Mouse (Mus musculus): ENCODE measurements around the gene Ccdc188. TPM values are rescaled to one million over a fixed set of nuclear protein-coding genes. Genes with fewer than 3 reads are reported as not detected.
"Not testable (repeated sequence)": the region's sequence is repeated elsewhere in the genome, so short reads cannot be mapped to it uniquely, and the experiment has no call there.

The Ccdc188 gene
- total RNA-seq (2017), result not detected in 2 replicates

DNA sequence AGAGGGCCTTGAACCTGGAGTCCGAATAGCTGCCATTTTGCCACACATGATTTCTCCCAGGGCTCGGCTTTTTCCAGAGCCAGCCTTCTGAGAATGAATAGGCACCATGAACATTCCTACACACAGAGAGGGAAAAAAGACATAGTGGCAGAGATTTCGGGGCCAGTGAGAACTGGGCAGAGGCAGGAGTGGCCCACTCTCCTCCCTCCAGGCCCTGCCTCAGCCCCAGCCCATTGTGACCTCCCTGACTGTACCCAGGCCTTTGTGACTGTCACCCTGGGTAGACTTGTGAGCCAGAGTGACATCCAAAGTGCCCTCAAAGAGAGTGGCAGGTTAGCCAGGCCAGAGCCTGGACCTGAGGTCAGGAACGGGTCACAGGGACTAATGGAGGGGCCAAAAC lies at the start of gene Ccdc188:
Ccdc188 (plus strand) TSS at position 301 of the 400 bp plus-strand sequence.
- no peak for ATAC-seq (replicated peaks; ENCODE audit: low read depth, poor library complexity, severe bottlenecking)

DNA sequence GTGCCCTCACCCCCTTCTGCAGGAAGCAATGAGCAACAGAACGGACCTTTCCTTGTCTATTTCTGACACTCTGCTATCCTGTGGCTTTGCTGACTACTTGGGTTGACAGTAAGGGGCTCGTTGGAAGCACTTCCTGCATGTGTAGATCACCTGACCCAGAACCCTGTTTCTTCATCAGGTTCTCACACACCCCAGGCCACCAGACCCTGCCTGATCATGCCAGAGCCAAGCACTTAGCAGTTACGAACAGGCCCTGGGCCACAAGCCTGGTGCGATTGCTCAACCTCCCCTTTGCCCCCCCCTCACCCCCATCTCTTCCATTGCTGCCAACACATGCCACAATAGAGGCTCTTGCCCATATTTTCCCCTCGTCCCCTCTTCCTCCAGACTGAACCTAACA lies 48.5 kb upstream of the Ccdc188 start:
- ATAC-seq (replicated peaks; ENCODE audit: low read depth, poor library complexity, severe bottlenecking), result peak; percentile 84

DNA sequence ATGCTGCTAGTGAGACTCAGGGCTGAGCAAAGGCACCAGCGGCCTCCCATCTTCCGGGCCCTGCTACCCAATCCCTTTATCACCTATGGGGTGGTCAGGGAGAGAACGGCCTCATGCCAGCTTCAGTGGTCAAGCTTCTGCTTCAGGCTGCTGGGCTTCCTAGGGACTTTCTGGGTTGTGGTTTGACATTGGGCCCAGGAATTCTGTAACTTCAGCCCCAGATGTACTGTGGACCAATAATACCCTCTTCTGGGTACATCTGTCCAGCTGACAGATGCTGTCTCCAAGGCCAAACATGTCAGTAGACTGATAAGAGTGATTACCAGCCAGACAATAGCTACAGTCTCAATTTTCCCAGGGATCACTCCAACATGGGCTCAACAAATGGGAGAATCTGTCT lies 47.9 kb upstream of the Ccdc188 start:
- ATAC-seq (replicated peaks; ENCODE audit: low read depth, poor library complexity, severe bottlenecking), result no peak

DNA sequence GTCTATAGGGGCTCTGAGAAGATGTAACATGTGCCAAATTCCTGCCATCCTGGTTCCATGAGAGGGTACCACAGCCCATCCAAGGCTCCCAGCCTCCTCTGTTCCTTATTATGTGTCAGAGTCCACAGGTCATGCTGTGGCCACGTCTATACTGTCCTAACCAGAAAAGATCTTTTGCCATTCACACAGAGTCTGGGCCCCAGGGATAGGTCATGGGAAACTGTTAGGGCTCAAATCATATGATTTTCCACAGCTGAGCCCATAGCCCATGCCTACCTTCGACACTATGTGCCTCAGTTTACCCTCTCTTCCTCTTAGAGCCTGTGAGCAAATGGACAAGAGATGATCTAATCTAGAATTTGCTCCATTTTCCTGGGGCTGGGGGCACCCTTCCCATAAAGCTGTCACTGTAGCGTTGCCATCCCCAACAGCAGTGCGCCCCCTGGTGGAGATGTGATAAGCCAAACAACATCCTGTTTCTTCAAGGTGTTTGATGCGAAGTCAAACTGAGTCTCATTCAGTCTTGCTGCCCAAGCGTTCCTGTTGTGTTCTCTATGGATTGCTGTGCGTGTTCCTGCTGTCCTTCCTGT lies 45.3 kb upstream of the Ccdc188 start:
- ATAC-seq (replicated peaks; ENCODE audit: low read depth, poor library complexity, severe bottlenecking), result peak; percentile 34; the same call in 1 of the 2 replicates

DNA sequence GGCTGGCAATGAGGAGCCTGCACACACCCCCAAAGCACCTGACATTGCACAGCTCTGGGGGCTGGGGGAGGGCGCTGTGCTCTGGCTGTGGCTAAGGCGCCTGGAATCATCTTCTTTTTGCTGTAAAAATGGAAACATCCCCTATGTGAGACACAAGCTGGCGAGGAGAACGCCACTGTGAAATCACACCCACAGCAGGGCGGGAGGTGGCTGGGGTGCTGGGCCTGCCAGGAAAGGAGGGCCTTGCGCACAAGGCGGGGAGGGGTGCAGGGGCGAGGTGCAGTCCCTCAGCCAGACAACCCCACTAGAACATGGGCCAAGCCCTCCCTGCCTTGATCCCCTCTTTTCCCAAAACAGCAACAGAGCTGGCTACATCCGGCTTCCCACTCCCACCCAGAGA lies 44.4 kb upstream of the Ccdc188 start:
- ATAC-seq (replicated peaks; ENCODE audit: low read depth, poor library complexity, severe bottlenecking), result no peak

DNA sequence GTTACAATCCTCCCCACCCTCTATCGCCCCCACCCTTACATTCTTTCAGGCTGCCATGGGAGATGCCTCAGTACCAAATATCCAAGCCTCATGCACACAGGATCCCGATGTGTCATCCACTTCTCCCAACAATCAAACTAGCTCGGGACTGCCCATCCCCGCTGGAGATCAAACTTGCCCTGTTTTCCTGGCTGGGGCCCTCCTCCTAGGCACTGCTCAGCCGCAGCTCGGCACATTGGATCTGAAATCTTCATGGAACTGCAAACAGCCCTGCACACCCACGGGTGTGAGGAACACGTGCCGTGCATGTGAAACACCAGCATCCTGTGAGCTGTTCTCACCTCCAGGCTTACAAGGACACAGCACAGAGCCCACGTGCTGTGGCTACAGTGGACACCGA lies 43.9 kb upstream of the Ccdc188 start:
- ATAC-seq (replicated peaks; ENCODE audit: low read depth, poor library complexity, severe bottlenecking), result no peak

DNA sequence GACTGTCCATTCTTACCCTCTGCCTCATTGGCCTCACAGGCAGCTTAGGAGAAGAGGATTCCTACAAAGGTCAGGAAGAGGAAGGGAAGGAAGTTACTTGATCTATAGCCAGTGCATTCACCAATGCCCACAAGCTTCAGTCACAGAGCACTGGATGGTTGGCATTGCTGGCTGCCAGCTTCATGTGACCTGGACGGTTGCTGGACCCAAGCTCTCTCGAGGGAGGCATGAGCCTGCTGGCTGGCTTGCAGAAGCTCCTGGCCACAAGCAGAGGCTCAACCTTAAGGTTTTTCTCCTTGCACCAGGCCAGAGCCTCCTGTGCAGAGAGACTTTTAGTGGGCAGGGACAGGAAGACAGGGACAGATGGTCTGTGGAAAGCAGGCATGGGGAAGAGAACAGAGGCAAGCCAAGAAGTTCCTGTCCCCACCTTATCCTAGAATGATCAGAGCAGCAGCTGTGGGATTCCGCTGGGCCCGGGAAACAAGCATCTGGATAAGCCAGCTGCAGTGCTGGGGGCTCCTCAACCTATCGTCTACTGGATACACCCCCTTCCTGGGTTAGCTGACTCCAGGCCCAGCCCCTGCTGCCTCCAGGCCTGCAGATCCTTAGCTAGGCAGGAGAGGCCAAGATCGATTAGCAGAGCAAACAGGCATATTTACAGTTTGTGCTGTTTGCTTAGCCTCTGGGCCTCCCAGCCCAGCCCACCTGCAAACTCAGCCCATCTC lies 41.7 kb upstream of the Ccdc188 start:
- ATAC-seq (replicated peaks; ENCODE audit: low read depth, poor library complexity, severe bottlenecking), result peak; percentile 50

DNA sequence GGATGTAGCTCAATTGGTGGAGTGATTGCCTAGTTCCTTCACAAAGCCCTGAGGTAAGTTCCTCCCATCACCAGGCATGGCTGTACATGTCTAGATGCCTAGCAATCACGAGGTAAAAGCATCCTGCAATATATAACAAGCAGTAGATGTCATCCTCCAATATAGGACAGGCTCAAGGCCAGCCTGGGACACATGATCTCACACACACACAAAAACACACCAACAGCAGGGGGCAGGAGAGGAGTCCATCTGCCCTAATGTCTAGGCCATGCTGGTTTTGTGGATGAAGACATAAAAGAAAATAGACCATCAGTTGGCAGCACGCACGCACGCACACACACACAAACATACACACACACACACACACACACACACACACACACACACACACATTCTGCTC lies 40.9 kb upstream of the Ccdc188 start:
- ATAC-seq (replicated peaks; ENCODE audit: low read depth, poor library complexity, severe bottlenecking), result no peak

DNA sequence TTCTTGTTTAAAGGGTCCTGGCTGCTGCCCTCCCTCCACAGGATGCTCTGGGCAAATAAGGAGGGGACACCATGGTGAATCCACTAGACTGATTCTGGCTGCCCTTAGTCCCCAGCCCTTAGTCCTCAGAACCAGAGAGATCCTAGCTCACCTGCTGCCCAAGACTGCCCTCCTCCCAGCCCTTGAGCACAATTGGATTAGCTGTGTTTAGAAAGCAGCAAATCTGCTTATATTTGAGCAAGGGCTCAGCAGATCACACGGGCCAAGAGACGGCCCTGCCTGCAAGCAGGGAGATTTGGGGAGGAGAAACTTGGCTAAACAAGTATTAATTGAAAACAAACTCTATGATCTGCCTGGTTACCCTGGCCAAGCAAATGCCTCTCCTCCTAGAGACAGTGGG lies 38.1 kb upstream of the Ccdc188 start:
- ATAC-seq (replicated peaks; ENCODE audit: low read depth, poor library complexity, severe bottlenecking), result no peak

DNA sequence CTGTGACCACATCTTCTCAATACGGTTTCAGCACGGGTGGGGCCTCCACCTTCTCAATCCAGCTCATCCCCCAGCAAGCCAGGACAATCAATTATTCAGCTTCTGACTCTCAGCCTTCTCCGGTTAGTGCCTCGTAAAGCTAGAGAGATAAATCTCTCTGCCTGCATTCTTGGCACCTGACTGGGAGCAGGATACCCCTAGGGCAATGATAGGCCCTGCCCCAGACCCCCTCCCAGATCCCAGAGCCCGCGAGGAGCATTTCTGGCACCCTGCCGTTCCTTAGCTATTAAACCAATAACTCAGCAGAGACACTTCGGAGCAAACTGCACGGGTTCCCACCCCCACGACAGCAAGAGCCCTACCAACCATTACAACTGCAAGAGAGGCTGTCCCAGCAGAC lies 36.3 kb upstream of the Ccdc188 start:
- no peak for ATAC-seq (replicated peaks; ENCODE audit: low read depth, poor library complexity, severe bottlenecking)

DNA sequence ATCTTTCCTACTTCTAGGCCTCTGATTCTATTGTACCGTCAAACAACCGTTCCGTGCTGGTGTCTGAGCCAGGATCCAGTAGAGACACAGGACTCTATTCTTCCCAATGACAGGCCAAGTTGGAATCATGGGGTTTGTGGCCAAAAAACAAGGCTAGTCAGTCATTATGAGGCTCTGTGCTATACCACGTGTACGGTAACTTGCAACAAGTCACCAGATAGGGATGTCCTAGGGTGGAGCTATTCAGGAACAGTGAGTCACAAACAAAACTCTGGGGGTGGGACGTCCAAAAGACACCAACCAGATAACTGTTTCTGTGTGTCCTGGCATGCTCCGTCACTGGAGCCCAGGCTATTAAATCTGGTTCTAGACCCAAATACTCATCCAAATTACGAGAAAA lies 34.9 kb upstream of the Ccdc188 start:
- no peak for ATAC-seq (replicated peaks; ENCODE audit: low read depth, poor library complexity, severe bottlenecking)

DNA sequence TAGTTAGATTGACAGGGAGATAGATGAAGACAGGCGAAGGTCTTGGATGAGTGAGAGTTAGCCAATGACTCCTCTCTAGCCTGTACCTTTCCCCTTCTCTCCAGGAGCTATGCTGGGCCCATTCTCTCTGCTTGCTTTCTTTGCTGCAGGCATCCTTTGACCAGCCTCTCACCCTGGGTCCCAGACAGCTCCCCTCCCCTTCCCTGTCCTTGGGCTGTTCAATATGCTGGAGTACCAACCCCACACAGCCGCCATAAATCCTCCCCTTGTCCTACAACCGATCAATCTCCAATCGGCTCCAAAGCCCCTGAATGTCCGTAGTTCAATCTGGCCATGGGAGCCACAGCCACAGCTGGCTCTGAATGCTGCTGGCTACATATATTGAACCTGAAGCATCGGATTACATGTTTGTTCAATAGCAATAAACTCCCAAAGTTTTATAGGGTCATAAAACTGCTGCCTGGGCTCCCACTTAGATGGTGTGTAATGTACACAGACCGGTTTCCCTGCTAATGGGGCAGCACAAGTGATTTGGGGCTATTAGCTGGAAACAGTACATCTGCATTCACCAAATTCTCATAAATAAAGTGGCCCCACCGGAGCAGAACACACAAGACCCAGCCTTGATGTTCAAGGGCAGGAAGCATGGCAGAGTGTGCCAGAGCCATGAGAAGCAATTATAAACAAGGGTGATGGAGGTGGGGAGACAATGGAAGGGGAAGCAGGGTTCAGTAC lies 31.8 kb upstream of the Ccdc188 start:
- no peak for ATAC-seq (replicated peaks; ENCODE audit: low read depth, poor library complexity, severe bottlenecking)

DNA sequence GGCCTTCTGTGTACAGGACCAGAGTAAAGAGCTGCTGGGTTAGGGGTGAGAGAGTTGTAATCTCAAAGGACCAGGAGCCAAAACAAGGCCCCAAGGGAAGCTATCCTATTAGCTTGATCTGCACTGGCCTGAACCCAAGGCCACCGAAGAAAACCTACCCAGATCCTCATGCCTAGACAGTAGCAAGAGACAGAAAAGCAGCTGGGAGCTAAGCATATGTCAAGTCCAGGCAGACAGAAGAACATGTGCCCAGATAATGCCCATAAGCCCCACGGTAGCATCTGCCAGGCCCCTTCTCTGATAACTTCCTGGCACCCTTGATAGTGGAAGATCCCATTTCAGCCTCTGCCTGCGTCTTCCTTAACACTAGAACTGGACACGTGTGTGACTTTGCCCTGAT lies 30.9 kb upstream of the Ccdc188 start:
- no peak for ATAC-seq (replicated peaks; ENCODE audit: low read depth, poor library complexity, severe bottlenecking)

DNA sequence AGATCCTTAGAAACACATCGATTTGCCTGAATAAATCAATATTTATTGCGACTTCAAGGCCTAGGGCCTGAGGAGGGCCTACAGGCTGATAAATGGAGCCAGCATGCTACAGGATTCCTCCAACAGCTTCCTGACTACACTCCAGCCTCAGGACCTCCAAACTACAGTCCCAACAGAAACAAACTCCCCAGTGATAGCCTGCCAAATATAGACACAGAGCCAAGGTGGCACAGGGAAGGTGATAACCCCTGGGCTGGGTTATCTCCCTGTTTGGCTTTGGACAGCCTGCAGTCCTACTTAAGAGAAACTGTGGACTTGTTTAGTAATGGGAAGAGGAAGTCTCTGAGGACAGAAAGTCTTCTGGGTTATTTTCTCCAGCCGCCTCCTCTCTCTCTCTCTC lies 30.5 kb upstream of the Ccdc188 start:
- ATAC-seq (replicated peaks; ENCODE audit: low read depth, poor library complexity, severe bottlenecking), result no peak

DNA sequence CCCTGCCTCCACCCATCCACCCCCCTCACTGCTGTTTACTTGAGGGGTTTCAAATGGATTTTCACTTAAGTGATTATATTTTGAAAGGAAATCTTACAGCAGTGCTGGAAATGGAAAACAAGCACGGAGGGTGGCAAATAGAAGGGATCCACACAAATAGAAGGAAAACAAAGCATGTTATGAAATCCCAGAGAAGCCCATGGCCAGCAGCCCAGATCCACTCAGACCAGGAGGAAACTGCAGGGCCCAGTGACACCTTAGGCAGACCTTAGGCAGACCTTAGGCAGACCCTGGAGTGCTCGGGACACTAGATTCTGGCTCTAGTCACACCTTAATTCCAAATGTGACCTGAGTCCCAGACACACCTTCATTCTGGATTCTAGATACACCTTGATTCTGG lies 26.7 kb upstream of the Ccdc188 start:
- no peak for ATAC-seq (replicated peaks; ENCODE audit: low read depth, poor library complexity, severe bottlenecking)

DNA sequence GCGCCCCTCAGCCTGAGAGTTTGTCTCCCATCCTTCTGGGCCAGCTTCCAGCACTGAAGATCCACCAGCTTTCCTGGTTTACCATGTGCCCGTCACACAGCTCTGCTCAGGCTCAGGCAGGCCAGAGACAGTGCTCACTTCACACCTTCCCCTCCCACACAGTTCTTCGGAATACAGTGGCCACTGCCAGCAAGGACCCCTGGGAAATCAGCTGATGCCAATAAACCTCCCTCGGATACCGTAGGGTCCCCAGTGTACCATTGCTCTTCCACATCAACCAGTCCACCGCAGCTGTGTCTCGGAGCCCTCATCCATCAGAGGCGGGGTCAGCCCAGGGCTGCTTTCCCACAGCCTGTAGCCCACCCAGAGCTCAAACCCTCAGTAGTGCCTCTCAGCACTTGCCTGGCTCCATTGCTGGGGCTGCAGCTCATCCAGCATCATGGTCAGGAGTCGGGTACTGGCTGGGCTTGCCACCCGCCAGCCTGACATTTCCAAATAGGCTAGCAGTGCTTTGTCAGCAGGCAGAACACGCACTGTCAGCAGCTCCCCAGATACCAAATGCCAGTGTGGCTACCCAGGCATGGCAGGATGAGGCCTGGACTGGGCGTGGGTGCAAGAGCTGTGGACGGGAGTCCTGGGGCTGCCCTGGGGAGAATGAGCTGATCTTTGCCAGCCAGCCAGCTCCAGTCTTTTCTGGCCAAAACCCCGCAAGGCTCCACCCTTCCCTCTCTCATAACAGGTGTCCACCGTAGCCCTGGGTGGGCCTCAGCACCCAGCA lies 23.3 kb upstream of the Ccdc188 start:
- no peak for ATAC-seq (replicated peaks; ENCODE audit: low read depth, poor library complexity, severe bottlenecking)

DNA sequence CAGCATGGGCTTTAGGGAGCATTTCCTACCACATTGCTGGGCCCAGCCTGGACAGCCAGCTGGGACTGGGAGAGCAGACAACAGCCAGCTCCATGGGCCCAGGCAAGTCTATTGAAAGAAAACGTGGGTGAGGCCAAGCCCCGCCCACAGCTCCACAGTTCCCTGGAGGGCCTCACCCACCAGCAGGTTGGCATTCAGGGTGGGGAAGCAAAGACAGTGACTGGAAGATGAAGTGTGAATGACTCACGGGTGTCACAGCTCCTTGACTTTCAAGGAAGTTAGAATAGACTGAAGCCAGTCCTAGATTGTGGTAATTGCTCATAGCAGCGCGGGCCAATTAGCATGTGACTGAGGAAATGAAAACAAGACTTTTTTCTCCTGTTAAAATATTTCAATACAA lies 22.6 kb upstream of the Ccdc188 start:
- ATAC-seq (replicated peaks; ENCODE audit: low read depth, poor library complexity, severe bottlenecking), result peak; percentile 80

DNA sequence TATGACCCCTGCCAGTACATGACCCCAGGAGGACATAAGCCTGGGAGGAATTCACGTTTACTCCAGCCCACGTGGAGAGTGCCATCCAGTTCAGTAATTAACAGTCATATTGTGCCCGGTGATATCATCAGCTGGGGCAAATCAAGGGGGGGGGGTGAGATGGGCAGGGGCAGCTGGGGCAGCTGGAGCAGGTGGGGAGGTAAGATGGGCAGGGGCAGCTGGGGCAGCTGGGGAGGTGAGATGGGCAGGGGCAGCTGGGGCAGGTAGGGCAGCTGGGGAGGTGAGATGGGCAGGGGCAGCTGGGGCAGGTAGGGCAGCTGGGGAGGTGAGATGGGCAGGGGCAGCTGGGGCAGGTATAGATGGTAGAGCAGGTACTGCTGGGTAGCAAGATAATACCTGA lies 22.1 kb upstream of the Ccdc188 start:
- not testable (repeated sequence) for ATAC-seq (replicated peaks; ENCODE audit: low read depth, poor library complexity, severe bottlenecking)

DNA sequence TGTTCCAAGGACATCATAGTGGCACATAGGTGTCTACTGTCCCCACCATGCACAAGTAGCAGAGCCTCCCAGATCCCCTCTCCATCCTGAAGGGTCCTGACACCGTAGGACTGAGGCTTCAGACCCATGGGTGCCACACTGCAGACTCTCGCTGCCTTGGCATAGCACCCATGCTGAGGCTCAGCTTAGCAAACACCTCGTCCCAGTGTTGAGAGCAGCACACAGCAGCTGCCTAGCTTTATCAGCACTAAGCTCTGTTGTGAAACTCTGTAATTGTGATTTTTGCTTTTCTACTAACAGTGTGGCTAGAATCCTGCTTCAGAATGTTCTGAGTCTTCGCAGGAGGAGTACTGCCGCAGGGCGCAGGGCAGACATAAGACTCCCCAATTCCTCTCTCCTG lies 19.8 kb upstream of the Ccdc188 start:
- no peak for ATAC-seq (replicated peaks; ENCODE audit: low read depth, poor library complexity, severe bottlenecking)

DNA sequence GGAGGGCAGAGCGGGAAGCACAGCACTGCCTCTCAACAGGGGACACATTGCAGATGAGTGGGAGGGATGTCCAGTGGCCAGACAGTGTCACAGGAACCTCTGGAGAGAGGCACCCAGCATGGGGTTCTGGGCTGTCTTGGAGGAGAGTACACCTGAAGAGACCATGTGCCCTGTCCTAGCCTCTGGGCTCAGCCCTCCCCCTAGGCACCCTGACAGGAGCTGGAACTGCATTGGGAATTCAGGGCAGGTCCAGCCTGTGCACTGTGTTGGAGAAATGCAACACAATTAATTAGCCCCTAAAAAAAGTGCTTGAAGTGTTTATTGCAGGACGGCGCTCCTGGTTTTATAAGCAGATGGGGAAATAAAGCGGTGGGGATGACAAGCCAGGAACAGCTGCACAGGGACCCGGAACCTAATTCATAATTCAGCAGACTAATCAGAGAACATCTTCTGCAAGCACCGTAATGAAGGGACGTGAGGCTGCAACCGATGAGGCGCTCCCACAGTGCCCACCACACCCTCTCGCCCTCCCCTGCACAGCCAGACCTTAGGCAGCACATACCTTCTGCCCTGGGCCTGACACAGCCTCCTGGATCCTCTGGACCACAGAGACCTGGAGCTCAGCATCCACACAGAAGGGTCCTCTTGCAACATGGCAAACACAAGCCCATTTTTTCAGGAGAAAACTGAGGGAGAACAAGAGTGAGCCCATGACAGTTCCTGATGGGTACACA lies 19.1 kb upstream of the Ccdc188 start:
- ATAC-seq (replicated peaks; ENCODE audit: low read depth, poor library complexity, severe bottlenecking), result no peak

All from common myeloid progenitor, adult 5-6 weeks (primary cell).